Mouse (Mus musculus): ENCODE results near the gene Lrch3. TPM values are rescaled to one million over a fixed set of nuclear protein-coding genes. Genes with fewer than 3 reads are reported as not detected.
"Not testable (repeated sequence)": the region's sequence is repeated elsewhere in the genome, so short reads cannot be mapped to it uniquely, and the experiment has no call there.

The Lrch3 gene
- total RNA-seq, 2 experiments from 2014 or later = 34.7 to 38.7 TPM

GRCm38 (mm10) chr16:32906727-32907126 is 7.2 kb upstream of the Lrch3 start:
- DNase-seq (ENCODE audit: extremely low spot score in 1 of 2, low spot score in 1 of 2) = no peak

- DNase-seq (ENCODE audit: extremely low spot score in 1 of 2, low spot score in 1 of 2) = no peak
Measured at GRCm38 (mm10) chr16:32913212-32913611, 688 bp upstream of the Lrch3 start.

GRCm38 (mm10) chr16:32915292-32916068 is 1.6 kb downstream of the Lrch3 start:
- no peak for DNase-seq (ENCODE audit: extremely low spot score in 1 of 2, low spot score in 1 of 2)

GRCm38 (mm10) chr16:32926629-32927028 is 12.7 kb downstream of the Lrch3 start:
- DNase-seq (ENCODE audit: extremely low spot score in 1 of 2, low spot score in 1 of 2) = not testable (repeated sequence)

- DNase-seq (ENCODE audit: extremely low spot score in 1 of 2, low spot score in 1 of 2) = no peak
Measured at GRCm38 (mm10) chr16:32927044-32927443, 13.1 kb downstream of the Lrch3 start.

- no peak for DNase-seq (ENCODE audit: extremely low spot score in 1 of 2, low spot score in 1 of 2)
Measured at GRCm38 (mm10) chr16:32929918-32930317, 16.0 kb downstream of the Lrch3 start.

- no peak for DNase-seq (ENCODE audit: extremely low spot score in 1 of 2, low spot score in 1 of 2)
Measured at GRCm38 (mm10) chr16:32934470-32934869, 20.6 kb downstream of the Lrch3 start.

GRCm38 (mm10) chr16:32935088-32935487 is 21.2 kb downstream of the Lrch3 start:
- DNase-seq (ENCODE audit: extremely low spot score in 1 of 2, low spot score in 1 of 2) = no peak

- no peak for DNase-seq (ENCODE audit: extremely low spot score in 1 of 2, low spot score in 1 of 2)
Measured at GRCm38 (mm10) chr16:32937358-32937757, 23.5 kb downstream of the Lrch3 start.

- DNase-seq (ENCODE audit: extremely low spot score in 1 of 2, low spot score in 1 of 2) = peak in 1 of 2 experiments; percentile 29
Measured at GRCm38 (mm10) chr16:32939301-32939700, 25.4 kb downstream of the Lrch3 start.

- DNase-seq (ENCODE audit: extremely low spot score in 1 of 2, low spot score in 1 of 2) = not testable (repeated sequence)
Measured at GRCm38 (mm10) chr16:32939716-32940115, 25.8 kb downstream of the Lrch3 start.

GRCm38 (mm10) chr16:32941226-32941625 is 27.3 kb downstream of the Lrch3 start:
- DNase-seq (ENCODE audit: extremely low spot score in 1 of 2, low spot score in 1 of 2) = not testable (repeated sequence)

GRCm38 (mm10) chr16:32942694-32943093 is 28.8 kb downstream of the Lrch3 start:
- no peak for DNase-seq (ENCODE audit: extremely low spot score in 1 of 2, low spot score in 1 of 2)

- no peak for DNase-seq (ENCODE audit: extremely low spot score in 1 of 2, low spot score in 1 of 2)
Measured at GRCm38 (mm10) chr16:32945379-32945778, 31.5 kb downstream of the Lrch3 start.

GRCm38 (mm10) chr16:32948016-32948415 is 34.1 kb downstream of the Lrch3 start:
- no peak for DNase-seq (ENCODE audit: extremely low spot score in 1 of 2, low spot score in 1 of 2)

- no peak for DNase-seq (ENCODE audit: extremely low spot score in 1 of 2, low spot score in 1 of 2)
Measured at GRCm38 (mm10) chr16:32948656-32949055, 34.8 kb downstream of the Lrch3 start.

- DNase-seq (ENCODE audit: extremely low spot score in 1 of 2, low spot score in 1 of 2) = no peak
Measured at GRCm38 (mm10) chr16:32949281-32949680, 35.4 kb downstream of the Lrch3 start.

- DNase-seq (ENCODE audit: extremely low spot score in 1 of 2, low spot score in 1 of 2) = no peak
Measured at GRCm38 (mm10) chr16:32951074-32951473, 37.2 kb downstream of the Lrch3 start.

GRCm38 (mm10) chr16:32953806-32954205 is 39.9 kb downstream of the Lrch3 start:
- DNase-seq (ENCODE audit: extremely low spot score in 1 of 2, low spot score in 1 of 2) = no peak

- no peak for DNase-seq (ENCODE audit: extremely low spot score in 1 of 2, low spot score in 1 of 2)
Measured at GRCm38 (mm10) chr16:32954304-32954703, 40.4 kb downstream of the Lrch3 start.

- no peak for DNase-seq (ENCODE audit: extremely low spot score in 1 of 2, low spot score in 1 of 2)
Measured at GRCm38 (mm10) chr16:32956889-32957288, 43.0 kb downstream of the Lrch3 start.

- DNase-seq (ENCODE audit: extremely low spot score in 1 of 2, low spot score in 1 of 2) = no peak
Measured at GRCm38 (mm10) chr16:32972535-32972934, 58.6 kb downstream of the Lrch3 start.

All from layer of hippocampus, postnatal 25 days (tissue).